Mouse (Mus musculus): Measurements from ENCODE around the gene Gorasp1. TPM values are rescaled to one million over a fixed set of nuclear protein-coding genes. Genes with fewer than 3 reads are reported as not detected.

Gene Gorasp1
- polyA plus RNA-seq, 1 experiment from 2014 or later: 29.6 TPM

GRCm38 (mm10) chr9:119966221-119966910 is 29.0 kb upstream of the Gorasp1 start:
- no peak for DNase-seq (ENCODE audit: low spot score)
- WGBS: 85% methylated on average over 26 of the region's 26 CpGs
- Histone ChIP-seq H3K4me1 (replicated peaks) (peaks cover 30% of the 10 kb centered on the region), H3K9me3 (no peaks in the 10 kb centered on the region), H3K27ac (no peak overlapping the region), H3K4me3 (no peak overlapping the region), H3K36me3 (peaks cover 3% of the 10 kb centered on the region; the same call in 1 of the 2 replicates), H3K27me3 (ENCODE audit: insufficient read depth, poor library complexity, severe bottlenecking) (peaks cover 31% of the 10 kb centered on the region)

DNA sequence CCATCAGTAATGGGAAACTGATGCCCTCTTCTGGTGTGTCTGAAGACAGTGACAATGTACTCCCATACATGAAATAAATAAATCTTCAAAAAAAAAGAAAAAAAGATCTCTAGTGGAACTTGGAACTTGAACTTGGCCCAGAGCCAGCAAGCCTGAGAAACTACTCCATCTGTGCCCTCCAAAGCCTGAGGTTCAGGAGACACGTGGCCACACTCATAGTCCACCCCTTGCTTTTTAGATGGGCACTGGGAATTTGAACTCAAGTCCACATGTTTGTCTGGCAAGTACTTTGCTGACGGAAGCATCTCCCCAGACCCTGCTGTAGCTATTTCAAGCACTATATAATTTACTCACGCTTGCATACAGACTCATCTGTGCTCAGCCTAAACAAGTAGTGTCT is 27.8 kb upstream of the Gorasp1 start:
- Histone ChIP-seq H3K27ac (no peak overlapping the region), H3K27me3 (ENCODE audit: insufficient read depth, poor library complexity, severe bottlenecking) (peaks cover 33% of the 10 kb centered on the region), H3K9me3 (no peaks in the 10 kb centered on the region), H3K4me3 (no peak overlapping the region), H3K4me1 (replicated peaks) (peaks cover 19% of the 10 kb centered on the region), H3K36me3 (no peaks in the 10 kb centered on the region)
- 84% methylated on average over 3 of the region's 3 CpGs for WGBS
- DNase-seq (ENCODE audit: low spot score): no peak

GRCm38 (mm10) chr9:119964206-119964605 is 26.8 kb upstream of the Gorasp1 start:
- Histone ChIP-seq H3K36me3 (no peaks in the 10 kb centered on the region), H3K4me3 (no peak overlapping the region), H3K27ac (no peak overlapping the region), H3K27me3 (ENCODE audit: insufficient read depth, poor library complexity, severe bottlenecking) (peaks cover 33% of the 10 kb centered on the region), H3K9me3 (no peaks in the 10 kb centered on the region), H3K4me1 (replicated peaks) (peaks cover 16% of the 10 kb centered on the region)
- WGBS: 78% methylated on average over 3 of the region's 3 CpGs
- no peak for DNase-seq (ENCODE audit: low spot score)

DNA sequence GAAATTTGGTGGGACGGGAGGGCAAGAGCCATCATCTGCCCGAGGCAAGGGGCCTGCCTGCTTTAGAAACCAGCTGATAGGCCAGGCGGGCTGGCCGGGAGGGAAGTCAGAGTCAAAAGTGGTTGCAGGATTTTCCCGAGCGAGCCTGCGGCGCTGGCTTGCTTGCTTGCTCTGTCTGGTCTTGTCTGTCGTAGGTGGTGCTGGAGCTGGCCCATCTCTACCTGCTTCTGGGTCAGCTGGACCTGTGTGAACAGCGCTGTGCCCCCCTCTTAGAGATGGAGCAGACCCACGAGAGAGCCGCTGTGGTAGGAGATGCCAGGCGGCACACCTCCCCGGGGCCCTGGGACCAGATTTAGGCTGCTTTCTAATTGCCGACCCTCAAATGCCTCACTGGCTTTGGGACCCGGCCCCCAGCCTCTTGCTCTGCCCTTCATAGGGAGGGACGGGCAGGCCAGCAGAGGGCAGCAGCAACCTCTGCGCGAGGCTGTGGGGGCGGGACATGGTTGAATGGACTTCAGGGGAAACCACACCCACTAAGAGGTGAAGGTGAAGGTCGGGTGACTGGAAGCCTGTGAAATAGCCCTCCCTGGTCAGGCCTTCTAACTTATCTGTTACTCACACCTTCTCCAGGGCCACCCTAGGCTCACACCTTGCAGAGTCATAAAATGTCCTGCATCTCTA is 25.8 kb upstream of the Gorasp1 start:
- Histone ChIP-seq H3K27me3 (ENCODE audit: insufficient read depth, poor library complexity, severe bottlenecking) (peaks cover 33% of the 10 kb centered on the region), H3K27ac (no peak overlapping the region), H3K4me1 (replicated peaks) (peaks cover 16% of the 10 kb centered on the region), H3K4me3 (peak overlapping the region; percentile 30; the same call in 1 of the 2 replicates), H3K9me3 (no peaks in the 10 kb centered on the region), H3K36me3 (no peaks in the 10 kb centered on the region)
- WGBS: 14% methylated on average over 21 of the region's 21 CpGs
- peak; percentile 82 for DNase-seq (ENCODE audit: low spot score)

DNA sequence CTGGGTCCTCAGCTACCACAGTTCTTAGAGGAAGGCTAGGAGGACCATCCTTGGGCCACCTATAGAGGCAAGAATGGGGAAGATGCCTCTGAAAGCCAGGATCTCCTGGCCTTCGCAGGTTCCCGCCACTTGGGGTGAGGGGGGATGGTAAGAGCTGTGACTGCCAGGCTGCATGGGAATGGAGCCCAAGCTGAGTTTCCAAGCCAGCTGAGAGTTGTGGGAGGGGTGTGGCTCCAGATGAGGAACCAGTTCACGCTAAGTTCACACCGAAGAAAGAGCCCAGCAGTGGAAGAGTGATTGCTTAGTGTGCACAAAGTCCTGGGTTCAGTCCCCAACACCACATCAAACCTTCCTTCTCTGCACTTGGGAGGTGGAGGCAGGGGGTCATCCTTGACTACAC is 24.9 kb upstream of the Gorasp1 start:
- no peaks in the 10 kb centered on the region for H3K9me3 ChIP-seq
- 76% methylated on average over 4 of the region's 4 CpGs for WGBS
- no peaks in the 10 kb centered on the region for H3K36me3 ChIP-seq
- peaks cover 16% of the 10 kb centered on the region for H3K4me1 ChIP-seq (replicated peaks)
- H3K27me3 ChIP-seq (ENCODE audit: insufficient read depth, poor library complexity, severe bottlenecking): peaks cover 33% of the 10 kb centered on the region
- DNase-seq (ENCODE audit: low spot score): no peak
- no peak overlapping the region for H3K27ac ChIP-seq
- no peak overlapping the region for H3K4me3 ChIP-seq

- WGBS: 80% methylated on average over 9 of the region's 9 CpGs
- no peaks in the 10 kb centered on the region for H3K36me3 ChIP-seq
- peaks cover 16% of the 10 kb centered on the region for H3K27me3 ChIP-seq (ENCODE audit: insufficient read depth, poor library complexity, severe bottlenecking)
- peaks cover 16% of the 10 kb centered on the region for H3K4me1 ChIP-seq (replicated peaks)
- H3K27ac ChIP-seq: no peak overlapping the region
- DNase-seq (ENCODE audit: low spot score): no peak
- H3K4me3 ChIP-seq: no peak overlapping the region
- H3K9me3 ChIP-seq: no peaks in the 10 kb centered on the region
Observed at GRCm38 (mm10) chr9:119958835-119959234, 21.5 kb upstream of the Gorasp1 start.

DNA sequence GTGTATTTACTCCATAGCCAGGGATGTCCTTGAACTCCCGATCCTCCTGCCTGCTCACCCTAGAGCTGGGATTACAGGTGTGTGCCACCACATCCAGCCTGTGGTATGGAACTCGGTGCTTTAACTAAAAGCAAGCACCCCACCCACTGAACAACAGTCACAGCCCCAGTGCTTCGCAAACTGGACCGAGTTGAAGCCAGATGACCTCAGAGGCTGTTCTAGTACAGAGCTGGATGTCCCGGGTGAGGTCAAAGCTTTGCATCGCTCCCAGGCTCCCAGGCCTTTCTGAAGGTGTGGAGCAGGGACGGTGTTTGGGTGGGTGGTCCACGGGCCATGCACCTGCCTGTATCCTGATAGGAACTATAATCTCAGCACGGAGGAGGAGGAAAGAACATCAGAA is 14.0 kb upstream of the Gorasp1 start:
- no peaks in the 10 kb centered on the region for H3K36me3 ChIP-seq
- no peaks in the 10 kb centered on the region for H3K9me3 ChIP-seq
- no peak for DNase-seq (ENCODE audit: low spot score)

DNA sequence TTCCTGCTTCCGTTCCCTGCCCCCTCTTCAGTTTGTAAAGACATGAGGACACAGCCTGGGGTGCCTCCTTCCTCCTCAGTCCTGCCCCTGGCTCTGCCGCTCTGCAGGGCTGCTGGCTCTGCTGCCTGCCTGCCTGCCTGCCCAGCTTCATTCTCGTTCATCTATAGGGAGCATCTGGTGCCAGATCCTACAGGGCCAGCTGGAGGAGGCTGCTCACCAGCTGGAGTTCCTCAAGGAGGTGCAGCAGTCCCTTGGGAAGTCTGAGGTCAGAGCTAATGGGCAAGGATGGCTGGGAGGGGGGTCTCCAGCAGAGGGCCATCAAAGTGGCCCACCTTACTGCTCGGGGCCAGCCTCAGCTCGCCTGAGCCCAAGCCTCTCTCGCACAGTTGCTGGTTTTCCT is 13.1 kb upstream of the Gorasp1 start:
- peaks cover 5% of the 10 kb centered on the region for H3K4me1 ChIP-seq (replicated peaks)
- H3K4me3 ChIP-seq: no peak overlapping the region
- no peaks in the 10 kb centered on the region for H3K9me3 ChIP-seq
- H3K27ac ChIP-seq: no peak overlapping the region
- 56% methylated on average over 6 of the region's 6 CpGs for WGBS
- H3K27me3 ChIP-seq (ENCODE audit: insufficient read depth, poor library complexity, severe bottlenecking): no peaks in the 10 kb centered on the region
- peak; percentile 28 for DNase-seq (ENCODE audit: low spot score)
- H3K36me3 ChIP-seq: no peaks in the 10 kb centered on the region

More for the DNA sequence above, 14.0 kb upstream of the Gorasp1 start:
- Histone ChIP-seq H3K4me3 (no peak overlapping the region), H3K27me3 (ENCODE audit: insufficient read depth, poor library complexity, severe bottlenecking) (no peaks in the 10 kb centered on the region), H3K4me1 (replicated peaks) (peaks cover 5% of the 10 kb centered on the region), H3K27ac (no peak overlapping the region)
- 88% methylated on average over 9 of the region's 9 CpGs for WGBS

GRCm38 (mm10) chr9:119948804-119949203 is 11.4 kb upstream of the Gorasp1 start:
- no peak for DNase-seq (ENCODE audit: low spot score)
- Histone ChIP-seq H3K9me3 (no peaks in the 10 kb centered on the region), H3K27ac (no peak overlapping the region), H3K4me1 (replicated peaks) (peaks cover 5% of the 10 kb centered on the region), H3K27me3 (ENCODE audit: insufficient read depth, poor library complexity, severe bottlenecking) (no peaks in the 10 kb centered on the region), H3K36me3 (no peaks in the 10 kb centered on the region), H3K4me3 (no peak overlapping the region)
- 61% methylated on average over 3 of the region's 3 CpGs for WGBS

DNA sequence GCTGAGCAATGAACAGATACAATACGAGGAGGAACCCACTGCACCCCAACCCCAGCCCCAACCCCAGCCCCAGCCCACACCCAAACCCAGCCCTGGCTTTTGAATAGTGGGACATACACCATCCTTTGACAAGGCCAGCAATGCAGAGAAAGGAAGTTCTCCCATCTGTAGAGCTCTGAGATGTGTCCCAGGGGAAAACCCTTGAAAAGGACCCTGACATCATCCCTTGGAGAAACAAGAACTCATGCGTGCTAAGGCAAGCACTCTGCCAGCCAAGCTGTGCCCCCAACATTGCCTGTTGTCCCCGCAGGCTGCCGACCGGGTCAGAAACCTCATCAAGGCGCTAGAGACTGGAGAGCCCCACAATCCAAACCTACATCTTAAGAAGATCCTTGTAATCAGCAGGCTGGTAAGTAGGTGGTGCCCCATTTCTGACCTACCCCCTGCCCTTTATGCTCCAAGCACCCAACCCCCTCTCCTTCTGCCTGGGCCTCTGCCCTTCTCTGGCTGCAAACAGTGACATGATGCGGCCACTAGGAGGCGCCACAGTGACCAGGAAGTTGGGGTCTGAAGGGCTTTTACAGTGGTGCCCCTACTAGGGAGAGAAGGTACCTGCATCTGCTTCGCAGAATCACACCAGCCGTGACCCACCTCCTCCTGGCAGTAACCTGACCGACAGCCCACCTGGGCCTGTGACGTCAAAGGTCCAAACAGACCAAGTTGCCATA is 8.0 kb upstream of the Gorasp1 start:
- H3K27me3 ChIP-seq (ENCODE audit: insufficient read depth, poor library complexity, severe bottlenecking): no peaks in the 10 kb centered on the region
- peak; percentile 31 for DNase-seq (ENCODE audit: low spot score)
- WGBS: 72% methylated on average over 12 of the region's 12 CpGs
- no peaks in the 10 kb centered on the region for H3K9me3 ChIP-seq
- no peaks in the 10 kb centered on the region for H3K36me3 ChIP-seq
- peaks cover 11% of the 10 kb centered on the region for H3K4me1 ChIP-seq (replicated peaks)
- H3K27ac ChIP-seq: no peak overlapping the region; the same call in 1 of the 2 replicates
- no peak overlapping the region for H3K4me3 ChIP-seq

DNA sequence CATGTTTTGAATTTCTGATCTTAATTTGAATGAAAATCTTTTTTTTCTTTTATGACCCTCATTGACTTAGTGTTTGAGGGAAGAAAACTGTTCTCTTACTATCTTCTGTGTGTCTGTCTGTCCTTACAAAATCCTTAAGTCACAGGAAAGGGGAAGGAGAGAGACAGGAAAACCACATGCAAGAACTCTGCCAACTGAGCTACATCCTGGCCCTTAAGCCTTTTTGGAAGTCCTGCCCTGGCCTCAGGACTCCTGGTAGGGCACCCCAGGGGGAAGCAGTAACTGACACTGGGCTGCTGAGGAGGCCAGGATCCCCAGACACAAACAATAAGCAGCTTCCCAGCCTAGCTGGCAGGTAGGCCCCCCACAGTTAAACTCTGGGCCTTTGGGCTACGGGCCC is 6.0 kb upstream of the Gorasp1 start:
- Histone ChIP-seq H3K27ac (no peak overlapping the region), H3K36me3 (no peaks in the 10 kb centered on the region), H3K9me3 (no peaks in the 10 kb centered on the region), H3K4me1 (replicated peaks) (peaks cover 16% of the 10 kb centered on the region; the same call in 1 of the 2 replicates), H3K4me3 (no peak overlapping the region), H3K27me3 (ENCODE audit: insufficient read depth, poor library complexity, severe bottlenecking) (no peaks in the 10 kb centered on the region)
- WGBS: 61% methylated on average over 1 of the region's 1 CpGs
- DNase-seq (ENCODE audit: low spot score): no peak

- H3K9me3 ChIP-seq: no peaks in the 10 kb centered on the region
- no peak overlapping the region for H3K4me3 ChIP-seq
- no peaks in the 10 kb centered on the region for H3K27me3 ChIP-seq (ENCODE audit: insufficient read depth, poor library complexity, severe bottlenecking)
- no peak for DNase-seq (ENCODE audit: low spot score)
- H3K36me3 ChIP-seq: no peaks in the 10 kb centered on the region
- WGBS: 91% methylated on average over 14 of the region's 14 CpGs
- peaks cover 28% of the 10 kb centered on the region for H3K4me1 ChIP-seq (replicated peaks)
- no peak overlapping the region for H3K27ac ChIP-seq
Observed at GRCm38 (mm10) chr9:119941861-119942260, 4.5 kb upstream of the Gorasp1 start.

DNA sequence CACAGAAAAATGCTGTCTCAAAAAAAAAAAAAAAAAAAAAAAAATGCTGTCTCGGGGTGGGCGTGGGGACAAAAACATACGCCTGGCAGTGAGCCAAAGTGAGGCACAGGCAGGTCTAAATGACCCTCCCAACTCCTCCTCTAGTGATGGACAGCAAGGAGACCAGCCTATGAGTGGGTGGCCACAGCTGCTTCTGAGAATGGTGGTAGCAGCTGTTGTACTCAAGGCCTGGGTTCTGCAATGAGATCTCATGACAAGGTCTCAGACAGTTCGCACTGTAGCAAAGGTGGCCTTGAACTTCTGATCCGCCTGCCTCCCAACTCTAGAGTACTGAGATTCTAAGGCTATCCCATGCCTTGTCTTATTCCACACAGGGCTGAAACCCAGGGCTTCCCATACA is 4.0 kb upstream of the Gorasp1 start:
- WGBS: 88% methylated on average over 5 of the region's 5 CpGs
- no peaks in the 10 kb centered on the region for H3K36me3 ChIP-seq
- peaks cover 32% of the 10 kb centered on the region for H3K4me1 ChIP-seq (replicated peaks)
- H3K27ac ChIP-seq: no peak overlapping the region
- no peaks in the 10 kb centered on the region for H3K9me3 ChIP-seq
- no peak for DNase-seq (ENCODE audit: low spot score)
- H3K4me3 ChIP-seq: no peak overlapping the region
- no peaks in the 10 kb centered on the region for H3K27me3 ChIP-seq (ENCODE audit: insufficient read depth, poor library complexity, severe bottlenecking)

All from hindbrain, embryonic 10.5 days (tissue).